Mouse (Mus musculus) spleen, postnatal 10 days (tissue): Measurements from ENCODE around the gene Cd80.
"Not testable (repeated sequence)": the region's sequence is repeated elsewhere in the genome, so short reads cannot be mapped to it uniquely, and the experiment has no call there.

Experiments
- DNase-seq, 2 experiments: peaks; one replicate each; pipeline ENCODE4 v3.0.0; 2021 to 2022; ENCODE audit warnings: low spot score in 2 of 2

Cd80 gene

GRCm38 (mm10) chr16:38472507-38472873 is 17.1 kb downstream of the Cd80 start:
- DNase-seq, result no peak

GRCm38 (mm10) chr16:38473661-38474060 is 18.3 kb downstream of the Cd80 start:
- DNase-seq, result no peak

GRCm38 (mm10) chr16:38474677-38475286 is 19.4 kb downstream of the Cd80 start:
- DNase-seq, result no peak

GRCm38 (mm10) chr16:38475681-38476311 is 20.4 kb downstream of the Cd80 start:
- no peak for DNase-seq

GRCm38 (mm10) chr16:38476312-38477240 is 21.2 kb downstream of the Cd80 start:
- peak; percentile 55 for DNase-seq

GRCm38 (mm10) chr16:38477241-38477608 is 21.9 kb downstream of the Cd80 start:
- DNase-seq, result not testable (repeated sequence)

GRCm38 (mm10) chr16:38478296-38478695 is 22.9 kb downstream of the Cd80 start:
- DNase-seq, result no peak

- no peak for DNase-seq
These were observed 26.0 kb downstream of the Cd80 start for GRCm38 (mm10) chr16:38481327-38481726.

GRCm38 (mm10) chr16:38482780-38483562 is 27.6 kb downstream of the Cd80 start:
- peak in 1 of 2 experiments; percentile 75 for DNase-seq

- peak in 1 of 2 experiments; percentile 45 for DNase-seq
These were observed 28.4 kb downstream of the Cd80 start for GRCm38 (mm10) chr16:38483582-38484309.

- no peak for DNase-seq
These were observed 37.2 kb downstream of the Cd80 start for GRCm38 (mm10) chr16:38492551-38492950.

GRCm38 (mm10) chr16:38493890-38494289 is 38.5 kb downstream of the Cd80 start:
- no peak for DNase-seq

GRCm38 (mm10) chr16:38496604-38497140 is 41.3 kb downstream of the Cd80 start:
- no peak for DNase-seq

- DNase-seq, result no peak
These were observed 47.1 kb downstream of the Cd80 start for GRCm38 (mm10) chr16:38502469-38502868.

GRCm38 (mm10) chr16:38503528-38503927 is 48.2 kb downstream of the Cd80 start:
- DNase-seq, result no peak

GRCm38 (mm10) chr16:38506041-38506634 is 50.8 kb downstream of the Cd80 start:
- DNase-seq, result peak; percentile 38 to 64

- no peak for DNase-seq
These were observed 55.5 kb downstream of the Cd80 start for GRCm38 (mm10) chr16:38510846-38511245.

GRCm38 (mm10) chr16:38519140-38519539 is 63.8 kb downstream of the Cd80 start:
- no peak for DNase-seq

- DNase-seq, result no peak
These were observed 66.0 kb downstream of the Cd80 start for GRCm38 (mm10) chr16:38521211-38521987.
